Mouse (Mus musculus): Measurements from ENCODE around the gene Rap1a.

DNA sequence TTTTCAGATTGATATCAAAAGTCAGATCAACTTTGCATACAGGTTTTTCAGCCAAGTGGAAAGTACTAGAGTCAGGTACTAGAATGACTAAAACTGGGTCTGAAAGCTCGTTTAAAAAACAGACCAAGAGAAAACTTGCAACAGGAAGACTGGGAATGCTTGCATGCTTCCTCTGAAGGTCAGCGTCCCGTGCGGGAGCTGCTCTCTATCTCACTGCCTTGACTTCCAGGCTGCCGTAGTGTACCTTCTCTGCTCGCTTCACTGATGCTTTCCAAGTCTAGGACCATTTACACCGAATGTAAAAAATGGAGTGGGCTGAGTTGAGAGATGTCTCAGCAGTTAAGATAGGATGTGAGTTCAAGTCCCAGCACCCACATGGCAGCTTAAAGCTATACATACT, 8.8 kb downstream of the Rap1a start:
- TF ChIP-seq POLR2A (IDR thresholded peaks at IDR 0.05; ENCODE audit: insufficient read length, low read depth) (no peak), E2F4 (IDR thresholded peaks at IDR 0.05; ENCODE audit: insufficient read depth) (no peak), USF1 (IDR thresholded peaks at IDR 0.05; ENCODE audit: low read depth) (no peak), CEBPB (IDR thresholded peaks at IDR 0.05; ENCODE audit: insufficient read depth, poor library complexity, severe bottlenecking) (no peak), TCF3 (IDR thresholded peaks at IDR 0.05; ENCODE audit: insufficient read length, low read depth) (no peak), MAX (IDR thresholded peaks at IDR 0.05; ENCODE audit: low read depth) (no peak), POLR2AphosphoS2 (IDR thresholded peaks at IDR 0.05; ENCODE audit: insufficient read length, low read depth) (no peak)
